Mouse (Mus musculus): ENCODE measurements at regions not wholly inside any gene's neighbourhood (a gene's known extent, or its start where the extent isn't known, plus 50 kb on each side); places are given as distances from the start of the nearest gene placed in this dataset.
A peak's percentile ranks its signal among the peaks of the same experiment; 100 is the strongest.

- WGBS: 41% methylated on average over 1 of the region's 1 CpGs
Observed at GRCm38 (mm10) chr2:56083226-56083625, 647.5 kb downstream of the Kcnj3 start.

GRCm38 (mm10) chr2:56109531-56109930, 673.8 kb downstream of the Kcnj3 start:
- 38% methylated on average over 3 of the region's 3 CpGs for WGBS
- H3K27ac ChIP-seq (ENCODE audit: insufficient read depth, low read depth, low read length): no peak overlapping the region
- TF ChIP-seq POLR2A (IDR thresholded peaks at IDR 0.05; ENCODE audit: low read depth, low read length) (no peak), CTCF (conservative IDR thresholded peaks at IDR 0.05; ENCODE audit: insufficient read depth, insufficient read length, low read depth, low read length) (no peak)
- no peaks in the 10 kb centered on the region for H3K36me3 ChIP-seq (ENCODE audit: control insufficient read depth, insufficient read depth, low read length)
- no peak overlapping the region for H3K4me3 ChIP-seq (ENCODE audit: insufficient read depth, low read depth, low read length)
- no peaks in the 10 kb centered on the region for H3K27me3 ChIP-seq (replicated peaks; ENCODE audit: control insufficient read depth, insufficient read depth, low read length)
- no peaks in the 10 kb centered on the region for H3K4me1 ChIP-seq (ENCODE audit: control insufficient read depth, insufficient read depth, low read length)
- DNase-seq: no peak

More at GRCm38 (mm10) chr2:56083226-56083625, 647.5 kb downstream of the Kcnj3 start:
- H3K4me1 ChIP-seq (ENCODE audit: control insufficient read depth, insufficient read depth, low read length): no peaks in the 10 kb centered on the region
- no peak overlapping the region for H3K27ac ChIP-seq (ENCODE audit: insufficient read depth, low read depth, low read length)
- no peak for DNase-seq
- H3K27me3 ChIP-seq (replicated peaks; ENCODE audit: control insufficient read depth, insufficient read depth, low read length): no peaks in the 10 kb centered on the region
- H3K4me3 ChIP-seq (ENCODE audit: insufficient read depth, low read depth, low read length): no peak overlapping the region
- TF ChIP-seq CTCF (conservative IDR thresholded peaks at IDR 0.05; ENCODE audit: insufficient read depth, insufficient read length, low read depth, low read length) (no peak), POLR2A (IDR thresholded peaks at IDR 0.05; ENCODE audit: low read depth, low read length) (no peak)
- H3K36me3 ChIP-seq (ENCODE audit: control insufficient read depth, insufficient read depth, low read length): no peaks in the 10 kb centered on the region

- 58% methylated on average over 6 of the region's 6 CpGs for WGBS
- TF ChIP-seq POLR2A (IDR thresholded peaks at IDR 0.05; ENCODE audit: low read depth, low read length) (no peak), CTCF (conservative IDR thresholded peaks at IDR 0.05; ENCODE audit: insufficient read depth, insufficient read length, low read depth, low read length) (no peak)
- Histone ChIP-seq H3K4me1 (ENCODE audit: control insufficient read depth, insufficient read depth, low read length) (no peaks in the 10 kb centered on the region), H3K36me3 (ENCODE audit: control insufficient read depth, insufficient read depth, low read length) (no peaks in the 10 kb centered on the region), H3K27ac (ENCODE audit: insufficient read depth, low read depth, low read length) (no peak overlapping the region), H3K4me3 (ENCODE audit: insufficient read depth, low read depth, low read length) (no peak overlapping the region), H3K27me3 (replicated peaks; ENCODE audit: control insufficient read depth, insufficient read depth, low read length) (no peaks in the 10 kb centered on the region)
- no peak for DNase-seq
Observed at GRCm38 (mm10) chr2:56109975-56110374, 674.2 kb downstream of the Kcnj3 start.

- Histone ChIP-seq H3K36me3 (ENCODE audit: control insufficient read depth, insufficient read depth, low read length) (no peaks in the 10 kb centered on the region), H3K4me1 (ENCODE audit: control insufficient read depth, insufficient read depth, low read length) (no peaks in the 10 kb centered on the region), H3K27me3 (replicated peaks; ENCODE audit: control insufficient read depth, insufficient read depth, low read length) (no peaks in the 10 kb centered on the region), H3K4me3 (ENCODE audit: insufficient read depth, low read depth, low read length) (no peak overlapping the region), H3K27ac (ENCODE audit: insufficient read depth, low read depth, low read length) (no peak overlapping the region)
- peak; percentile 46 for DNase-seq
- WGBS: 15% methylated on average over 3 of the region's 3 CpGs
- TF ChIP-seq POLR2A (IDR thresholded peaks at IDR 0.05; ENCODE audit: low read depth, low read length) (no peak), CTCF (conservative IDR thresholded peaks at IDR 0.05; ENCODE audit: insufficient read depth, insufficient read length, low read depth, low read length) (no peak)
Observed at GRCm38 (mm10) chr2:56114469-56114868, 678.7 kb downstream of the Kcnj3 start.

- peak; percentile 14 for DNase-seq
Observed at GRCm38 (mm10) chr2:56119368-56119767, 683.6 kb downstream of the Kcnj3 start.

GRCm38 (mm10) chr2:56147107-56147615, 711.4 kb downstream of the Kcnj3 start:
- H3K4me3 ChIP-seq (ENCODE audit: insufficient read depth, low read depth, low read length): no peak overlapping the region
- H3K36me3 ChIP-seq (ENCODE audit: control insufficient read depth, insufficient read depth, low read length): no peaks in the 10 kb centered on the region
- no peaks in the 10 kb centered on the region for H3K4me1 ChIP-seq (ENCODE audit: control insufficient read depth, insufficient read depth, low read length)
- WGBS: 70% methylated on average over 6 of the region's 6 CpGs
- H3K27ac ChIP-seq (ENCODE audit: insufficient read depth, low read depth, low read length): no peak overlapping the region
- no peak for TF ChIP-seq POLR2A (IDR thresholded peaks at IDR 0.05; ENCODE audit: low read depth, low read length)
- TF ChIP-seq CTCF (conservative IDR thresholded peaks at IDR 0.05; ENCODE audit: insufficient read depth, insufficient read length, low read depth, low read length): no peak
- no peaks in the 10 kb centered on the region for H3K27me3 ChIP-seq (replicated peaks; ENCODE audit: control insufficient read depth, insufficient read depth, low read length)
- DNase-seq: no peak

More at GRCm38 (mm10) chr2:56119368-56119767, 683.6 kb downstream of the Kcnj3 start:
- WGBS: 32% methylated on average over 6 of the region's 6 CpGs
- no peaks in the 10 kb centered on the region for H3K4me1 ChIP-seq (ENCODE audit: control insufficient read depth, insufficient read depth, low read length)
- no peak for TF ChIP-seq CTCF (conservative IDR thresholded peaks at IDR 0.05; ENCODE audit: insufficient read depth, insufficient read length, low read depth, low read length)
- TF ChIP-seq POLR2A (IDR thresholded peaks at IDR 0.05; ENCODE audit: low read depth, low read length): no peak
- H3K27me3 ChIP-seq (replicated peaks; ENCODE audit: control insufficient read depth, insufficient read depth, low read length): no peaks in the 10 kb centered on the region
- H3K27ac ChIP-seq (ENCODE audit: insufficient read depth, low read depth, low read length): no peak overlapping the region
- H3K36me3 ChIP-seq (ENCODE audit: control insufficient read depth, insufficient read depth, low read length): no peaks in the 10 kb centered on the region
- H3K4me3 ChIP-seq (ENCODE audit: insufficient read depth, low read depth, low read length): no peak overlapping the region

- no peak overlapping the region for H3K4me3 ChIP-seq (ENCODE audit: insufficient read depth, low read depth, low read length)
- DNase-seq: no peak
- no peaks in the 10 kb centered on the region for H3K4me1 ChIP-seq (ENCODE audit: control insufficient read depth, insufficient read depth, low read length)
- no peak overlapping the region for H3K27ac ChIP-seq (ENCODE audit: insufficient read depth, low read depth, low read length)
- WGBS: 68% methylated on average over 8 of the region's 8 CpGs
- TF ChIP-seq POLR2A (IDR thresholded peaks at IDR 0.05; ENCODE audit: low read depth, low read length): no peak
- TF ChIP-seq CTCF (conservative IDR thresholded peaks at IDR 0.05; ENCODE audit: insufficient read depth, insufficient read length, low read depth, low read length): no peak
- H3K36me3 ChIP-seq (ENCODE audit: control insufficient read depth, insufficient read depth, low read length): no peaks in the 10 kb centered on the region
- H3K27me3 ChIP-seq (replicated peaks; ENCODE audit: control insufficient read depth, insufficient read depth, low read length): no peaks in the 10 kb centered on the region
Observed at GRCm38 (mm10) chr2:56196449-56196848, 760.7 kb downstream of the Kcnj3 start.

Measured in kidney, adult 2 months (tissue).